Mouse (Mus musculus): ENCODE results near the gene Lrg1. TPM values are rescaled to one million over a fixed set of nuclear protein-coding genes. Genes with fewer than 3 reads are reported as not detected.
"Not testable (repeated sequence)": the region's sequence is repeated elsewhere in the genome, so short reads cannot be mapped to it uniquely, and the experiment has no call there.

Lrg1 gene
- polyA plus RNA-seq, 1 experiment from 2014 or later, result not detected

DNA sequence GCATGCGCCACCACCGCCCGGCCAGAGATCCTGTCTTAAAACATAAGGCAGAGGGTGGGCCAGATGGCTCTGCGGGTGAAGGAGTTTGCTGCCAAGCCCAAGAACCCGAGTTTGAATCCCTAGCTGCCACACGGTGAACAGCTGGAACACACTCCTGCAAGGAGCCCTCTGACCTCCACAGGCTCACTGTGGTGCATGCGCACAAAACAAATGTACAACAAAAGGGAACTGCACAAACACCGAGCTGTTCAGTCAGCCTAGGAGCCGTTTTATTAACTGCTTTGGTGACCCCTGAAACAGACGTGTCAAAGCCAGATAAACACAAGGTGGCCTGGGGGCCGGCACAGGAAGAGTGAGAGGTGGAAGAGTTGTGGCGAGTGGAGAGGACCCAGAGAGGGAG is 2.4 kb downstream of the Lrg1 start:
- peaks cover 23% of the 10 kb centered on the region for H3K36me3 ChIP-seq
- H3K9ac ChIP-seq, result no peak overlapping the region
- no peak overlapping the region for H3K27ac ChIP-seq
- H3K4me3 ChIP-seq, result no peak overlapping the region
- WGBS, result 41% methylated on average over 12 of the region's 12 CpGs
- H3K4me1 ChIP-seq (replicated peaks), result peaks cover 23% of the 10 kb centered on the region
- peaks cover 91% of the 10 kb centered on the region for H3K27me3 ChIP-seq
- H3K4me2 ChIP-seq, result no peak overlapping the region
- ATAC-seq (ENCODE audit: low FRiP score), result no peak
- H3K9me3 ChIP-seq, result peaks cover 13% of the 10 kb centered on the region

- Histone ChIP-seq H3K9ac (peak within 1 kb of the TSS; percentile 55; the same call in 1 of the 2 replicates), H3K27me3 (peaks cover 69% of the 10 kb centered on the region)
These were observed 4.5 kb downstream of the Lrg1 start, which contains the start of gene Plin5 for GRCm38 (mm10) chr17:56117251-56117710. Gene Plin5, minus strand, starts transcription at chr17:56117596.

DNA sequence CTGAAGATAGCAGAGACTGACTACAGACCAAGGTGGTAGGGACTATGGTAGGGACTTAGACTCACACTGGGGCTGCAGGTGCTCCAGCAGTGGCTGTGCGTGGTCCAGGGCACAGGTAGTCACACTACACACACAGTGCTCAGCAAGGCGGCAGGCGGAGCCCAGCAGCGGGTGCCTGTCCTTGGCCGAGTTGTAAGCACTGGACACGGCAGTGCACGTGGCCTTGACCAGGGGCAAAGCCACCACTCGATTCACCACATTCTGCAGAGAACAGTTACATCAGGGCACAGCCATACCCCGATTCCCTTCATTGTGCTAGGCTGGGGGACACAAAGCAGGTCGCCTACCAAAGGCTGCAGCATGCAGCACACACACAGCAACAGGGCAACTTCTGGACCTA is 5.6 kb downstream of the Lrg1 start:
- H3K27me3 ChIP-seq, result peaks cover 58% of the 10 kb centered on the region
- H3K4me3 ChIP-seq, result no peak overlapping the region
- no peak overlapping the region for H3K27ac ChIP-seq
- WGBS, result 79% methylated on average over 10 of the region's 10 CpGs
- no peak overlapping the region for H3K4me2 ChIP-seq
- H3K4me1 ChIP-seq (replicated peaks), result peaks cover 24% of the 10 kb centered on the region
- ATAC-seq (ENCODE audit: low FRiP score), result no peak
- no peaks in the 10 kb centered on the region for H3K9me3 ChIP-seq
- H3K9ac ChIP-seq, result no peak overlapping the region
- H3K36me3 ChIP-seq, result no peaks in the 10 kb centered on the region

More at GRCm38 (mm10) chr17:56117251-56117710, 4.5 kb downstream of the Lrg1 start, which contains the start of gene Plin5:
- Histone ChIP-seq H3K36me3 (peaks cover 1% of the 10 kb centered on the region), H3K9me3 (peaks cover 4% of the 10 kb centered on the region), H3K4me3 (peak within 1 kb of the TSS; percentile 30), H3K27ac (no peak within 1 kb of the TSS), H3K4me2 (peak within 1 kb of the TSS; percentile 58), H3K4me1 (replicated peaks) (peaks cover 24% of the 10 kb centered on the region)
- ATAC-seq (ENCODE audit: low FRiP score), result peak; percentile 43
- under 1% methylated on average over 27 of the region's 27 CpGs for WGBS

GRCm38 (mm10) chr17:56112743-56113142 is 9.1 kb downstream of the Lrg1 start:
- H3K4me3 ChIP-seq, result no peak overlapping the region
- no peaks in the 10 kb centered on the region for H3K9me3 ChIP-seq
- ATAC-seq (ENCODE audit: low FRiP score), result no peak
- H3K27me3 ChIP-seq, result peaks cover 26% of the 10 kb centered on the region
- H3K27ac ChIP-seq, result no peak overlapping the region; the same call in 1 of the 2 replicates
- H3K9ac ChIP-seq, result peak overlapping the region; percentile 13; the same call in 1 of the 2 replicates
- H3K36me3 ChIP-seq, result peaks cover 4% of the 10 kb centered on the region
- H3K4me2 ChIP-seq, result no peak overlapping the region
- WGBS, result 54% methylated on average over 3 of the region's 3 CpGs
- H3K4me1 ChIP-seq (replicated peaks), result peaks cover 20% of the 10 kb centered on the region

DNA sequence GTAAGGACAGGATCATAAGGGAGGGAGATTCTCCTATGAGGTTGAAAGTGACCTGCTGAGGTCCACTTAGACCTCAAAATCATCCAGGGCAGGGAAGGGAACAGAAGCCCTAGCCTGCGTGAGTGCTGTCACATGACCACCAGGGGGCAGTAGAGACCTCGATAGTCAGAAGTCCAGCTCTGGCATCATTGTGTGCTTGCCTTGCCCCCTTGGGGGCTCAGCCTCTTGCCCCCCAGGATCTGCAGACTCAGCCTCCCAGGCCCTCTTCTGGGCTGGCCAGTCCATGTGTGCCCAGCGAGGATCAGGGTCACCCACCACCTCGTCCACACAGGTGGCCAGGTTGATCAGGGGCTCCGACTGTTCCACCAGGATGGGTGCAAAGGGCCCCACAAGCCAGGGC is 9.9 kb downstream of the Lrg1 start:
- ATAC-seq (ENCODE audit: low FRiP score), result peak; percentile 6; the same call in 1 of the 2 replicates

DNA sequence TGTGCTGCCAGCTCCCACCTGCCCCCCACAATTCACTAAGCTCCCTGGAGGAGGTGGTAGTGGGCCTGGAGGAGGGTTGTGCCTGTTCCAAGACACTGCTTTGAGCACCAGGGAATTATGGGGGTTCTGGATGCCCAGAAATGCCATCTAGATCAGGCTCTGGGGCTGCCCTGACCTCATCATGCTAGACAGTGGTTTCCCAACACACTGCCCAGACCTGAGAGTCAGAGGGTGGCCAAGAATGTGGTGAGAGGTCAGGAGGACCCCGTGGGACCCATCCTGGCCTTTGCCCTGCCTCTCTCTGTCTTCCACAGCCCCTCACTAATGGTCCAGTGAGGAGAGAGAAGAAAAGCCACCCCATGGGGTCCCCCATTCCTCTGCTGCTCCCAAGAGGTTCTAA is 10.8 kb downstream of the Lrg1 start:
- 63% methylated on average over 1 of the region's 1 CpGs for WGBS
- no peak overlapping the region for H3K4me2 ChIP-seq
- H3K9me3 ChIP-seq, result no peaks in the 10 kb centered on the region
- H3K9ac ChIP-seq, result no peak overlapping the region
- 0 out of 2 replicates have a peak overlapping the region, but pooled peaks have one; percentile 3 for H3K27ac ChIP-seq
- no peak overlapping the region for H3K4me3 ChIP-seq
- H3K36me3 ChIP-seq, result peaks cover 9% of the 10 kb centered on the region
- no peak for ATAC-seq (ENCODE audit: low FRiP score)
- peaks cover 13% of the 10 kb centered on the region for H3K4me1 ChIP-seq (replicated peaks)
- peaks cover 10% of the 10 kb centered on the region for H3K27me3 ChIP-seq

More for the DNA sequence above, 9.9 kb downstream of the Lrg1 start:
- Histone ChIP-seq H3K9me3 (no peaks in the 10 kb centered on the region), H3K27me3 (peaks cover 18% of the 10 kb centered on the region), H3K4me2 (no peak overlapping the region), H3K9ac (no peak overlapping the region), H3K4me3 (no peak overlapping the region), H3K27ac (no peak overlapping the region), H3K4me1 (replicated peaks) (peaks cover 13% of the 10 kb centered on the region), H3K36me3 (peaks cover 9% of the 10 kb centered on the region)
- WGBS, result 41% methylated on average over 5 of the region's 5 CpGs

DNA sequence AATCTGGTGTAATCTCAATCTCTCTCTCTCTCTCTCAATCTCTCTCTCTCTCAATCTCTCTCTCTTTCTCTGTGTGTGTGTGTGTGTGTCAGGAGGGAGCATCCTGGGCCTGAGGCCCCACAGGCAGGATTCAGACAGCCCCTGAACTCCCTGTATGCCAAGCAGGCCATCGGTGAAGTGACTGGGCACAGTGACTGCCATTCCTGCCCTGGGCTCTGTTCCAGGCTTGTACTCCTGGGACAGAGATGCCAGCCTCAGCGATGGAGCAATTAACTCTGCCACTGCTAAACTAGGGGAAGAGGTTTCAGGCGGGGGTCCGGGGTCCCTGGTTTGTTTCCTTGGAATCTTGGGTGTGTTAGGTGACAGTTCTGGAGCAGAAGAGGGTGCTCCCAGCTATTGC is 11.2 kb downstream of the Lrg1 start:
- peaks cover 9% of the 10 kb centered on the region for H3K36me3 ChIP-seq
- ATAC-seq (ENCODE audit: low FRiP score), result no peak
- no peak overlapping the region for H3K4me3 ChIP-seq
- H3K27ac ChIP-seq, result 0 out of 2 replicates have a peak overlapping the region, but pooled peaks have one; percentile 3
- WGBS, result 66% methylated on average over 4 of the region's 4 CpGs
- no peak overlapping the region for H3K4me2 ChIP-seq
- no peak overlapping the region for H3K9ac ChIP-seq
- H3K9me3 ChIP-seq, result no peaks in the 10 kb centered on the region
- H3K27me3 ChIP-seq, result peaks cover 5% of the 10 kb centered on the region
- peaks cover 13% of the 10 kb centered on the region for H3K4me1 ChIP-seq (replicated peaks)

DNA sequence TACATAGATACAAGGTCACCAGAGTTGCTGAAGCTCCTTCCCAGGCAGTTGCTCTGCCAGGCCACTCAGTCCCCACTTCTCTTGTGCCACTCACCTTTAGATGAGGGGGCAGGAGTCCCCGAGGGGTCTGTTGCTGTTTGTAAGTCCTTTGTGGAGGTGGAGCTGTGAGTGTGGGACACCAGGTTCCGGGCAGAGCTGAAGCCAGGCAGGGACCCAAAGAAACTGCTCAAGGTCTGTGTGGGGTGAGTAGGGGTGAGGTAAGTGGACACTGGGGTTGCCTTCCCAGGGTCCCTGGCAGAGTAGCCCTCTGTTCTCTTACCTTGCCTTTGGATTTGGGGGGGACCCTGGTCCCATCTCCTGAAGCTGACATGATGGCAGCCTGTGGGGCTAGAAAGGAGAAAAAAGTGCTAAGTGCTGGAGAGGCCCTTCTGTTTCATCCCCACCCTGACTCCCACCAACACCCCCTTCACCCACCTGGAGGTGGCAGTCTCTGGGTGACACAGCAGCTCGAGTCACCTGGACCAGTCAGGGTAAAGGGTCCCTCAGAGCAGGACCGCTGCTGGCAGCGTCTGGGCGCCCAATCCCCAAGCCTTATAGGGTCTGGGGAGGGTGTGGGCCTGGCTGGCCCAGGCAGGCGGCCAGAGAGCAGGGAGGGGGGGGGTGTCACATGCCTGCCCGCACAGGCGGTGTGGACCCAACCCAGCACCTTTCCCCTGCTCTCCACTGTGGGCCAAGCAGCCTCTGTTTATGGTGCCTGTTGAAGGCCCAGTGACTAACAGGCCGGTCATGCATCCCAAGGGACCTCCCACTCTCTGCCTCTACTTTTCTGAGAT is 12.4 kb downstream of the Lrg1 start, which contains the start of gene Plin4:
Plin4 (minus strand) TSS at position 585 of the 833 bp plus-strand sequence.
- no peak within 1 kb of the TSS for H3K9ac ChIP-seq
- peaks cover 13% of the 10 kb centered on the region for H3K4me1 ChIP-seq (replicated peaks)
- H3K4me2 ChIP-seq, result no peak within 1 kb of the TSS
- peaks cover 9% of the 10 kb centered on the region for H3K36me3 ChIP-seq
- WGBS, result 63% methylated on average over 10 of the region's 10 CpGs
- 0 out of 2 replicates have a peak within 1 kb of the TSS, but pooled peaks have one; percentile 3 for H3K27ac ChIP-seq
- H3K9me3 ChIP-seq, result no peaks in the 10 kb centered on the region
- no peak within 1 kb of the TSS for H3K4me3 ChIP-seq
- ATAC-seq (ENCODE audit: low FRiP score), result no peak
- no peaks in the 10 kb centered on the region for H3K27me3 ChIP-seq

DNA sequence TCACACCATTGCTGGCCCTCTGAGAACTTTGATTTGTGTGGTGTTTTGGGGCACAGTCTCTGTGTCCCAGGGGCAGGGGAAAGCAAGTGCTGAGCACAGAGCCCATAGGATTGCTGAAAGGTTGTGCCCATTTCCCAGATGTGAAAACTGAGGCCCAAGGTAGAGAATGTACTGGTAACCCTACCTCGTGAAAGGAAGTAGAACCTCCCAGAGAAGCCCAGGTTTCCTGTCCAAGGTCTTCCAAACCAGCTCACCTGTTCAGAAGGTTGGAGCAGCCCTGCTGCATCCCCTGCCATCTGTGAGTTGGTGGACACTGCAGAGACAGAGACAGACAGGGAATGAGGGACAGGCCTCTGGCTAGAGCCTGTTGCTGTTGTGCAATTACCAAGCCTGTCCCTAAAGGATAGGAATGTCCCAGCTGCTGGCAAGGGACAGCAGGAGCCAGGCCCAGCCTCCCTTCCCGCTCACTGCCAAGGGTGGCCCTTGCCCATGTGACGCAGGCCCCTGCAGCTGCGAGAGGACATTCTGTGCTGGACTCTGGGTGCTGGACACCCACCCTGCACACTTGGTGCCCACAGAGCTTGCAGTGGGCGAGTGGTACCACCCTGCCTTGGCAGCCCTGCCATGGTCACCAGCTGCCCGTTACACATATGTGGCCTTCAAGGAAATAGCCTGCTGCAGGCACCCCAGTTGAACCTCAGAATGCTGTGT is 13.3 kb downstream of the Lrg1 start:
- H3K4me3 ChIP-seq, result no peak overlapping the region
- no peaks in the 10 kb centered on the region for H3K27me3 ChIP-seq
- H3K4me1 ChIP-seq (replicated peaks), result peaks cover 13% of the 10 kb centered on the region
- no peak for ATAC-seq (ENCODE audit: low FRiP score)
- WGBS, result 78% methylated on average over 6 of the region's 6 CpGs
- peaks cover 15% of the 10 kb centered on the region for H3K36me3 ChIP-seq
- H3K27ac ChIP-seq, result no peak overlapping the region
- H3K4me2 ChIP-seq, result no peak overlapping the region
- no peaks in the 10 kb centered on the region for H3K9me3 ChIP-seq
- H3K9ac ChIP-seq, result no peak overlapping the region

DNA sequence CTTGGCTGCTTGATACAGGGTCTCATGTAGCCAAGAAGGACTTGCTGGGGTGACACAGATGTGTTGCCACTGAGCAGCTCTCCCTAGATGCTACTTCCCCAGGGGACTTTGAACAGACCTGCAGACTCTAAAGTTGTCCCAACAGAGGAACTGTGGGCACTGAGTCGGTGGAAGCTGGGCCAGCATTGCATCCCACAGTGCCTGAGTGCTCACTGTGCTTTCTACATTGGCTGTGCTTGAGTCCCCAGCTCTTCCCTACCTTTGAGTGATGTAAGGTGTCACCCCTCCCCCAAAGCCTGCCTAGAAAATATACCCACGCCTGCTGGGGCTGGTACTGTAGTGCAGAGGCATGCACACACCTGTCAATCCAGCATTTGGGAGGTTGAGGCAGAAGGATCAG is 14.1 kb downstream of the Lrg1 start:
- no peak overlapping the region for H3K4me3 ChIP-seq
- no peak for ATAC-seq (ENCODE audit: low FRiP score)
- no peak overlapping the region for H3K9ac ChIP-seq
- no peak overlapping the region for H3K4me2 ChIP-seq
- no peaks in the 10 kb centered on the region for H3K27me3 ChIP-seq
- peaks cover 23% of the 10 kb centered on the region for H3K36me3 ChIP-seq
- H3K9me3 ChIP-seq, result no peaks in the 10 kb centered on the region
- H3K4me1 ChIP-seq (replicated peaks), result peaks cover 9% of the 10 kb centered on the region
- 87% methylated on average over 2 of the region's 2 CpGs for WGBS
- H3K27ac ChIP-seq, result no peak overlapping the region

DNA sequence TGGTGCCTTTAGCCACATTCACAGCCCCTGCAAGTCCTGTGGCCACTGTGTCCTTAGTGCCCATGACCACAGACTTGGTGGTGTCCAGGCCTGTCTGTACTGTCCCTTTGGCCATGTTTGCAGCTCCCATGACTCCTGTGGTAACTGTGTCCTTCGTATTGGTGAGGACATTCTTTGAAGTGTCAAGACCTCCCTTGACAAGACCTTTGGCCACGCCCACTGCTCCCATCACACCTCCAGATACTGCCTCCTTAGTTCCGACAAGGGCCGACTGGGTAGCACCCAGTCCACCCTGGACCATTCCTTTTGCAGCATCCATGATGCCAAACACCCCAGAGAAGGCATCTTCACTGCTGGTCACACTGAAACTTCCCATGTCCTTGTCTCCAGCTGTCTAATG is 14.8 kb downstream of the Lrg1 start:
- H3K4me1 ChIP-seq (replicated peaks), result peaks cover 7% of the 10 kb centered on the region; the same call in 1 of the 2 replicates
- no peak for ATAC-seq (ENCODE audit: low FRiP score)
- WGBS, result 81% methylated on average over 4 of the region's 4 CpGs
- no peaks in the 10 kb centered on the region for H3K9me3 ChIP-seq
- no peak overlapping the region for H3K27ac ChIP-seq
- H3K27me3 ChIP-seq, result no peaks in the 10 kb centered on the region
- peaks cover 30% of the 10 kb centered on the region for H3K36me3 ChIP-seq
- no peak overlapping the region for H3K4me3 ChIP-seq
- H3K4me2 ChIP-seq, result no peak overlapping the region
- H3K9ac ChIP-seq, result no peak overlapping the region

DNA sequence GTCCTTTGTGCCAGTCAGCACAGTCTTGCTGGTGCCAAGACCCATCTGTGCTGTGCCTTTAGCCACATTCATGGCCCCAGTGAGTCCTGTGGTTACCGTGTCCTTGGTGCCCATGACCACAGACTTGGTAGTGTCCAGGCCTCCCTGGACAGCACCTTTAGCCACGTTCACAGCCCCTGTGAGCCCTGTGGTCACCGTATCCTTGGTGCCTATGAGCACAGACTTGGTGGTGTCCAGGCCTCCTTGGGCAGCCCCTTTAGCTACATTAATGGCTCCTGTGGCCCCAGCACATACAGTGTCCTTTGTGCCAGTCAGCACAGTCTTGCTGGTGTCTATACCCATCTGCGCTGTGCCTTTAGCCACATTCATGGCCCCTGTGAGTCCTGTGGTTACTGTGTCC is 15.4 kb downstream of the Lrg1 start:
- not testable (repeated sequence) for H3K9ac ChIP-seq; H3K4me3 ChIP-seq; H3K4me1 ChIP-seq (replicated peaks); H3K27me3 ChIP-seq; H3K9me3 ChIP-seq; ATAC-seq (ENCODE audit: low FRiP score); H3K27ac ChIP-seq; H3K4me2 ChIP-seq
- peaks cover 36% of the 10 kb centered on the region for H3K36me3 ChIP-seq
- 93% methylated on average over 4 of the region's 4 CpGs for WGBS
